Mouse (Mus musculus) liver, embryonic 11.5 days (tissue): Measurements from ENCODE around the gene Uhrf1bp1l. TPM values are rescaled to one million over a fixed set of nuclear protein-coding genes. Genes with fewer than 3 reads are reported as not detected.

Experiments
- ATAC-seq: fragments of 200-750 bp; cut with Nextera tagmentation; replicated peaks from 2 replicates; pipeline ENCODE4 v1.8.0; 2017; ENCODE audit warnings: moderate number of reproducible peaks, mild to moderate bottlenecking, moderate TSS enrichment, moderate library complexity; ENCODE audit not compliant: low FRiP score
- DNase-seq: peaks from one replicate; pipeline ENCODE4 v3.0.0-alpha.2; 2017; ENCODE audit warnings: low spot score
- H3K27ac ChIP-seq: fragments of 300-500 bp; sonication (generic); 2 replicates; pipeline ENCODE4 v1.5.1; 2014; ENCODE audit warnings: mild to moderate bottlenecking, low read depth, low read length, control low read depth
- H3K27me3 ChIP-seq: fragments of 300-500 bp; sonication (generic); replicated peaks from 2 replicates; pipeline ENCODE4 v1.6.1; 2014; ENCODE audit warnings: low read length, mixed read lengths; ENCODE audit not compliant: control insufficient read depth, insufficient read depth
- H3K36me3 ChIP-seq: fragments of 300-500 bp; sonication (generic); 2 replicates; pipeline ENCODE4 v1.6.1; 2014; ENCODE audit warnings: mild to moderate bottlenecking, low read length, moderate library complexity, mixed read lengths; ENCODE audit not compliant: control insufficient read depth, insufficient read depth
- H3K4me1 ChIP-seq: fragments of 300-500 bp; sonication (generic); replicated peaks from 2 replicates; pipeline ENCODE4 v1.6.1; 2014; ENCODE audit warnings: low read length, mixed read lengths; ENCODE audit not compliant: control insufficient read depth, insufficient read depth
- H3K4me2 ChIP-seq: fragments of 300-500 bp; sonication (generic); 2 replicates; pipeline ENCODE4 v1.6.1; 2014; ENCODE audit warnings: mild to moderate bottlenecking, control low read depth, moderate library complexity
- H3K4me3 ChIP-seq: fragments of 300-500 bp; sonication (generic); 2 replicates; pipeline ENCODE4 v1.5.1; 2014; ENCODE audit warnings: low read depth, low read length, control low read depth
- H3K9ac ChIP-seq: fragments of 300-500 bp; sonication (generic); 2 replicates; pipeline ENCODE4 v1.6.1; 2014; ENCODE audit warnings: low read depth, low read length, control low read depth
- H3K9me3 ChIP-seq: fragments of 300-500 bp; sonication (generic); 2 replicates; pipeline ENCODE4 v1.6.1; 2016; ENCODE audit warnings: low read length, inconsistent platforms, mixed read lengths; ENCODE audit not compliant: control insufficient read depth
- WGBS: fragments of 180-500 bp; shearing (Covaris S2); extraction: QIAGEN DNeasy Blood & Tissue Kit; methylation state at CpG from one replicate; pipeline ENCODE4 v1.1.7; 2014; 5-methylcytosine and 5-hydroxymethylcytosine counted together
- polyA plus RNA-seq: library from polyadenylated mRNA; unstranded; fragments of >200 nt; fragmentation: Nextera tagmentation; extraction: Ambion mirVana; gene quantifications from 2 replicates; pipeline ENCODE4 v1.2.1, GENCODE M21; 2014

Uhrf1bp1l gene
- polyA plus RNA-seq, 1 experiment from 2014 or later, result 24.4 TPM

DNA sequence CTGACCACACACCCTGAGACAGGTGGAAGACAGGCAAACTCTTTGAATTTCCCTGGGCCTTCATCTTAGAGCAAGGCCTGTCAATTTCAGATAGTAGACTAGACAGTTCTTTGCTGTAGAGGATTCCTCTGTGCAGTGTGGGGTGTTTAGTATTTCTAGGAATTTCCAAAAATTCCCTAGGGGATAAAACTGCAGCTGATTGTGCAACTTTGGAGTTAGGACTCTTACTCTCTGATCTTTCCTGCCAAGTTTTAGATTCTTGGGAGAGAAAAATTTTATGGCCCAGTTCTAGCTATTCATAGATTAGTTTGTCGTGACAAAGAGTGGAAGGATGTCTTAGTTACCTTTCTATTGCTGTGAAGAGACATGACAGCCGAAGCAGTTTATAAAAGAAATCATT, 3.8 kb downstream of the Uhrf1bp1l start:
- H3K27ac ChIP-seq, result no peak overlapping the region

DNA sequence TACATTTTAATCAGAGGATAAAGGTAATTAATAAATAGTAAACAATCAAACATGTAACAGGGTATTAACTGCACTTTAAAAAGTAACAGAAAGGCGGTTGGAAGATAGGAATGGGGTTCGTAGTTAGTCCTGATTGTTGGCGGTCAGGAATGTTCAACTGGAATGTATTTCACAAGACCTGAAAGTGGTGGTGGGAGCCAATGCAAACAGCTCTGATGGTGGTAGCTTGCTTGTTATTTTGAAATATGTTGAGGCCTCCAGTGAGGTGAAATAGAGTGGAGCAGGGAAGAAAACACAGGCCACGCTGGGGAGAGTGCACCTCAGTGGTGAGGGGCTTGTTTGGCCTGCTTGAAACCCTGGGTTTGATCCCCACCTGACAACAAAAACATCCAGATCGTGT, 6.3 kb downstream of the Uhrf1bp1l start:
- no peak for ATAC-seq
- WGBS, result 77% methylated on average over 5 of the region's 5 CpGs
- Histone ChIP-seq H3K9me3 (no peaks in the 10 kb centered on the region), H3K27ac (no peak overlapping the region), H3K27me3 (no peaks in the 10 kb centered on the region), H3K9ac (no peak overlapping the region), H3K4me2 (no peak overlapping the region), H3K4me1 (peaks cover 4% of the 10 kb centered on the region; the same call in 1 of the 2 replicates), H3K36me3 (no peaks in the 10 kb centered on the region), H3K4me3 (no peak overlapping the region)
- no peak for DNase-seq

More for the DNA sequence above, 3.8 kb downstream of the Uhrf1bp1l start:
- DNase-seq, result no peak
- WGBS, result 88% methylated on average over 2 of the region's 2 CpGs
- Histone ChIP-seq H3K9ac (no peak overlapping the region), H3K36me3 (no peaks in the 10 kb centered on the region), H3K9me3 (no peaks in the 10 kb centered on the region), H3K4me2 (no peak overlapping the region), H3K27me3 (no peaks in the 10 kb centered on the region), H3K4me3 (no peak overlapping the region), H3K4me1 (peaks cover 4% of the 10 kb centered on the region; the same call in 1 of the 2 replicates)
- ATAC-seq, result no peak

DNA sequence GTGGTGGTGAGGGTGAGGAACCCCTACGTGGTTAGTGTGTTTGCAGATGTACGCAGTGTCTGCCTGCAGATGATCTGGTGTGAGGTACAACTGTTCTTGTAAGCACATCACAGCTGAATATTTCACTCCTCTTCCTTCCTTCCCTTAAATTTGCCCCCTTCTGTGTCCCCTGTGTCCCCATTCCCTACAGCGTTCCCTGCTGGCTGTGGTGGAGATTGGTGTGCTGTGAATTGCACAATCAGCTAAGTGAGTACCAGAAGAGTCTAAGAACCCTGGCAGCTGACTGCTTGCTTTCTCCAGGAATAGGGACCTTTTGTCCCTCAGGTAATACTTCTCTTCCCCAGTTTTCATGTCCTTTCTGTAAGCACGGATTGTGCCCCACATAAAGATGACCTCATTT, 10.4 kb downstream of the Uhrf1bp1l start:
- no peaks in the 10 kb centered on the region for H3K9me3 ChIP-seq
- H3K4me3 ChIP-seq, result no peak overlapping the region
- no peak overlapping the region for H3K4me2 ChIP-seq
- no peaks in the 10 kb centered on the region for H3K4me1 ChIP-seq
- ATAC-seq, result no peak
- no peak overlapping the region for H3K9ac ChIP-seq
- H3K36me3 ChIP-seq, result no peaks in the 10 kb centered on the region
- no peaks in the 10 kb centered on the region for H3K27me3 ChIP-seq
- no peak overlapping the region for H3K27ac ChIP-seq
- no peak for DNase-seq
- 85% methylated on average over 4 of the region's 4 CpGs for WGBS

DNA sequence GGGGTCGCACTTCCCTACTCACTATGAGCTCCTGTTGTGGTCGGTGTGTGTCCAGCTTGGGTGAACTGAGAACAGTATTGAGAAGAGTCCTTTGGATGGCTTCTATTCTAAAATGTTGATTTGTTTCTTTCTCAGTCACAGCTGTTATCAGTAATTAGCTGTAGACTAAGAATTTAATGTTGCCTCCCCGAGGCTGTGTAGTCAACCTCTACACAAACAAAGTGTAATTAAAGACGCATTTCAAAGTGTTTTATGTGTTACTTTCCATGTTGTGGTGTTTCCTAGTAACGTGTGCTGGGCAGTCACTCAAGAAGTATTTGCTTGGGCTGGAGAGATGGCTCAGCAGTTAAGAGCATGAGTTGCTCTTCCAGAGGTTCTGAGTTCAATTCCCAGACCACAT, 16.0 kb downstream of the Uhrf1bp1l start:
- H3K4me3 ChIP-seq, result no peak overlapping the region
- peaks cover 7% of the 10 kb centered on the region for H3K4me1 ChIP-seq
- DNase-seq, result no peak
- 85% methylated on average over 5 of the region's 5 CpGs for WGBS
- H3K36me3 ChIP-seq, result no peaks in the 10 kb centered on the region
- no peak overlapping the region for H3K27ac ChIP-seq
- no peaks in the 10 kb centered on the region for H3K27me3 ChIP-seq
- ATAC-seq, result no peak
- H3K4me2 ChIP-seq, result no peak overlapping the region
- H3K9me3 ChIP-seq, result no peaks in the 10 kb centered on the region
- H3K9ac ChIP-seq, result no peak overlapping the region

DNA sequence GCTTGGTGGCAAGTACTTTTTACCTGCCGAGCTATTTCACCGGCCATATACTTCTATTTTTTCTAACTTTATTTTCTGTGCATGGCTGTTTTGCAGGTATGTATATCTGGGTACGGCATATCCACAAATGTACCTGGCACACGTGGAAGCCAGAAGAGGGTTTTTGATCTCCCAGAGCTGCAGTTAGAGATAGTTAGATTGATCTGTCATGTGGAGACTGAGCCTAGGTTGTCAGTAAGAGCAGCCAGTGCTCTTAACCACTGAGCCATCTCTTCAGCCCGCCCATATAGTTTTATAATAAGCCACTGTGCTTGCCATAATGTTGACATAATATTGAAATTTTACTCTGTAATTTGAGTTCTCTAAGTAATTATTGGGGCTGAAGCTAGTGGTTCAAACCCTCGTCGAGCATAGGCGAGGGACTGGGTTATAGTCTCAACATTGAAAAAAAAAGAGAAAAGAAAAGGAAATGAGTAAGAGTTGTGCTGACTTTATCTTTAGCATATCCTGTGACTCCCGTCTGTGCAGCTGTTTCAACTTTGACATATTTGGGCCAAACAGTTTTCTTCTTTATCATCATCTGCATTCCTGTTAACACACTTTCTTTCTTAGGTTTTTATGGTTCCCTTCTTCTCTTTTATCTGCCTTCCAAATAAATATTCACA, 19.8 kb downstream of the Uhrf1bp1l start:
- Histone ChIP-seq H3K4me2 (peak overlapping the region; percentile 35), H3K27ac (no peak overlapping the region), H3K9ac (no peak overlapping the region), H3K9me3 (no peaks in the 10 kb centered on the region), H3K4me1 (peaks cover 14% of the 10 kb centered on the region), H3K4me3 (no peak overlapping the region), H3K27me3 (no peaks in the 10 kb centered on the region), H3K36me3 (no peaks in the 10 kb centered on the region)
- ATAC-seq (no peak), DNase-seq (no peak)
- 46% methylated on average over 9 of the region's 9 CpGs for WGBS

DNA sequence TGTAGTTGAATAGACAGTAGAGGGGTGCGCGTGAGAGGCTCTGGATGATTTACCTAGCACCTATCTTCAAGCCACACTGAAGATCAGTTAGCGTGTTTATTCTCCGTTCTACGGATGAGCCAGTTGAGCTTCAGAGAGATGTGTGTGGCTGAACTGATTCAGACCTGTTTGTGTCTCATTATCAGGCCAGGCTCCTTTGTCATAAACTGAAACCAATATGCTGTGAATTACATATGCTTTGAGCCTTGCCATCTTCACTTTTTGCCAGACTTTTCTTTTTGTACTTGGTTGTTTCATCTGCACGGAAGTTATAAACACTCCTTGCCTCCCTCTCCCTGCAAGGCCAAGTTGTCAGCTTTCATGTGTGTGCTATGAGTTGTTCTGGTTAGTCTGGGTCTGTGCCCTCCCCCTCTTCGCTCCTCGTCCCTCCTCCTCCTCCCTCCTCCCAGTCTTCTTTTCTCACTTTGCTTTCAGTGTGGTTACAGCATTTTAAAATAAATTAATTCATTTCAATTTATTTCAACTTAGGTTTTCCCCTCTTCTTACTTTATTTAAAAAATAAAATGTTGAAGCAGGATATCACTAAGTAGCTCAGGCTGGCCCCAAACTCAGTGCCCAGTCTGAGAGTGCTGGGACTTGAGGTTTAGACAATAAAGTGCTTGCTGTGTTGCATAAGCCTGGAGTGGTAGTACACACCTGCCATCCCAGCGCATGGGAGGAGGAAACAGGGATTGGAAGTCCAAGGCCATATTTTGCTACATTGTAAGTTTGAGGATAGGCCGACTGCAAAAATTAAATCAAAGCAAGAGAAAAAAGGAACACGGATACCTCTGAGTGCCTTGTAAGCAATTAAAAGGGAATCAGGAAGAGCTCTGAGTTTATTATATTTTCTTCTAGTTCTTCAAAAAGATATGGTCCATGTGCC, 21.3 kb downstream of the Uhrf1bp1l start:
- Histone ChIP-seq H3K9me3 (no peaks in the 10 kb centered on the region), H3K4me2 (peak overlapping the region; percentile 35; the same call in 1 of the 2 replicates), H3K27ac (peak overlapping the region; percentile 38; the same call in 1 of the 2 replicates), H3K4me3 (no peak overlapping the region), H3K36me3 (no peaks in the 10 kb centered on the region), H3K4me1 (peaks cover 14% of the 10 kb centered on the region), H3K9ac (no peak overlapping the region), H3K27me3 (no peaks in the 10 kb centered on the region)
- DNase-seq (no peak), ATAC-seq (no peak)
- WGBS, result 71% methylated on average over 11 of the region's 11 CpGs

DNA sequence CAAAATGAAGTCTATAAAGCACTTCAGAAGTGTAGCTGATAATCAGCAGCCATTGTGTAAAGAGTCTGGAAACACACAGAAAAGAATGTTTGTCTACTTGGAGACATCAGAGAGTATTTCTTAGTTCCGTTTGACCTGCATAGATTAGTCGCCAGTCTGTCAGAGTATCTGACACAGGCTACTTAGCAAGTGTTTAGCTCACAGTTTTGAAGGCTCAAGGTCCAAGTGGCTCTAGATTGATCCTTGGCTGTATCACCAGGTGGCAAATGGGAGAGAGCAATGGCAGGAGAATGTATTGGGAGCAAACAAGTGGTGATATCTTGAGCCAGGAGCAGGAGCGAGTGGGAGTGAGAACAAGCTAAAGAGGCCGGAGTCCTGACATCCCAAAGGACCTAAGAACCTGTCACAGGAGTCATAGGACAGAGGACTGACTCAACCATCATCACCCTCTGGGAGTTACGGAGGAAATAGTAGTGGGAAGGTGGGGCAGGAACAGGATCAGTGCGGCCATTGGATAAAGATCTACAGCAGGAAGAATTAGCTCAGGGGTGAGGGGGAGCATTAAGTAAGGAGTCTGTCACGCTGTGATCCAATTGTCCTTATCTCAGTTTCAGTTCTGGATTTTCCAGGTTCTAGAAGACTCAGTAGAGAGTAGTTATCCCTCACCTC, 23.7 kb downstream of the Uhrf1bp1l start:
- no peak for DNase-seq
- Histone ChIP-seq H3K9me3 (no peaks in the 10 kb centered on the region), H3K36me3 (no peaks in the 10 kb centered on the region), H3K27ac (no peak overlapping the region), H3K27me3 (no peaks in the 10 kb centered on the region), H3K4me1 (peaks cover 14% of the 10 kb centered on the region), H3K9ac (no peak overlapping the region), H3K4me3 (no peak overlapping the region), H3K4me2 (peak overlapping the region; percentile 27; the same call in 1 of the 2 replicates)
- WGBS, result 64% methylated on average over 7 of the region's 7 CpGs
- ATAC-seq, result no peak

DNA sequence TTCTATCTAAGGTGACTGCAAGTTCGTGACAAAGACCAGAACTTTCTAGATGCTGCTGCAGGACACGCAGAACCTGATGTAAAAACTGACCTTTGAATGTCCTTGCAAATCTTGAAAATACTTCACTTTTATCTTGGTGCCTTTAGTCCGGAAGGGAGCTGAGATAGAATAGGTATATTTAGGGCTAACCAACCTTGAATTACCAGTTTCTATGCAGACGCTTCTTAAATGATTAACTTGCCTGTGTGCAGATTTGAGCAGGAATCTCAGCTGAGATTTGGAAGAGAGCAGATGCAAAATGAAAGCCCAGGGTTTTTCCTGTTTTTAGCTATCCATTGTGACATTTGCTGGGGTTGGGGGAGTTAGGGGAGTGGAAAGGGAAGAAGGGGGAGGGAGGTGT, 24.3 kb downstream of the Uhrf1bp1l start:
- peak overlapping the region; percentile 27; the same call in 1 of the 2 replicates for H3K4me2 ChIP-seq
- ATAC-seq (no peak), DNase-seq (no peak)
- no peaks in the 10 kb centered on the region for H3K36me3 ChIP-seq
- H3K9ac ChIP-seq, result no peak overlapping the region
- H3K4me1 ChIP-seq, result peaks cover 14% of the 10 kb centered on the region
- H3K27me3 ChIP-seq, result no peaks in the 10 kb centered on the region
- H3K27ac ChIP-seq, result no peak overlapping the region
- H3K4me3 ChIP-seq, result no peak overlapping the region
- WGBS, result 59% methylated on average over 4 of the region's 4 CpGs
- no peaks in the 10 kb centered on the region for H3K9me3 ChIP-seq
